Mouse (Mus musculus): ENCODE measurements around the gene Actr6. TPM values are rescaled to one million over a fixed set of nuclear protein-coding genes. Genes with fewer than 3 reads are reported as not detected.
A peak's percentile ranks its signal among the peaks of the same experiment; 100 is the strongest.

Gene Actr6
- total and polyA plus RNA-seq, 3 experiments = 11.7 to 48.4 (median 18.0) TPM

GRCm38 (mm10) chr10:89685391-89686138 lies 46.5 kb downstream of the Actr6 start:
- H3K79me2 ChIP-seq (replicated peaks; ENCODE audit: control insufficient read depth, extremely low read depth, insufficient read depth, poor library complexity, severe bottlenecking) = peaks cover 14% of the 10 kb centered on the region; the same call in 1 of the 2 replicates
- dilution Hi-C loops (cut with MboI; ENCODE audit: extremely low pct_ligation_motif_present, extremely low pct_unique_long_range_greater_than_20kb, low sequenced_read_pairs) (no loop called here), in situ Hi-C loops (cut with MboI; ENCODE audit: low pct_ligation_motif_present, low pct_unique_long_range_greater_than_20kb, low sequenced_read_pairs) (no loop called here)
- H3K4me2 ChIP-seq (ENCODE audit: insufficient read depth, low read depth, poor library complexity, severe bottlenecking) = peak overlapping the region; percentile 74
- H3K27ac ChIP-seq (ENCODE audit: insufficient read depth, low read depth) = no peak overlapping the region
- DNase-seq (ENCODE audit: extremely low read depth) = no peak
- H3K4me3 ChIP-seq (replicated peaks in 1 of 3; ENCODE audit: low read depth in 2 of 3, low read length in 2 of 3, poor library complexity in 1 of 3) = peak overlapping the region; percentile 75 to 92 (median 79)
- H3K9ac ChIP-seq (ENCODE audit: insufficient read depth, low read depth) = peak overlapping the region; percentile 39
- H3K36me3 ChIP-seq (replicated peaks in 1 of 2; ENCODE audit: control insufficient read depth in 1 of 2, insufficient read depth in 1 of 2, low read length in 1 of 2) = peaks cover 0 to 13% of the 10 kb centered on the region in 2 experiments
- H3K9me3 ChIP-seq (replicated peaks; ENCODE audit: low read length) = no peaks in the 10 kb centered on the region
- peaks cover 0 to 24% of the 10 kb centered on the region in 2 experiments; a peak in 2 of 4 replicates for H3K4me1 ChIP-seq (ENCODE audit: control insufficient read depth in 1 of 2, insufficient read depth in 2 of 2)
- no peaks in the 10 kb centered on the region for H3K27me3 ChIP-seq (replicated peaks)
- TF ChIP-seq SIN3A (IDR thresholded peaks at IDR 0.05; ENCODE audit: low read length) (peak; percentile 12; the same call in 1 of the 2 replicates), ZC3H11A (IDR thresholded peaks at IDR 0.05; ENCODE audit: low read depth, low read length) (no peak)

GRCm38 (mm10) chr10:89682961-89683360 lies 49.1 kb downstream of the Actr6 start:
- H3K4me2 ChIP-seq (ENCODE audit: insufficient read depth, low read depth, poor library complexity, severe bottlenecking) = no peak overlapping the region
- no peak overlapping the region for H3K4me3 ChIP-seq (replicated peaks in 1 of 3; ENCODE audit: low read depth in 2 of 3, low read length in 2 of 3, poor library complexity in 1 of 3)
- H3K27me3 ChIP-seq (replicated peaks) = no peaks in the 10 kb centered on the region
- H3K79me2 ChIP-seq (replicated peaks; ENCODE audit: control insufficient read depth, extremely low read depth, insufficient read depth, poor library complexity, severe bottlenecking) = peaks cover 14% of the 10 kb centered on the region; the same call in 1 of the 2 replicates
- H3K27ac ChIP-seq (ENCODE audit: insufficient read depth, low read depth) = no peak overlapping the region
- H3K9me3 ChIP-seq (replicated peaks; ENCODE audit: low read length) = no peaks in the 10 kb centered on the region
- no peak overlapping the region for H3K9ac ChIP-seq (ENCODE audit: insufficient read depth, low read depth)
- peaks cover 0 to 28% of the 10 kb centered on the region in 2 experiments; a peak in 3 of 4 replicates for H3K4me1 ChIP-seq (ENCODE audit: control insufficient read depth in 1 of 2, insufficient read depth in 2 of 2)
- H3K36me3 ChIP-seq (replicated peaks in 1 of 2; ENCODE audit: control insufficient read depth in 1 of 2, insufficient read depth in 1 of 2, low read length in 1 of 2) = peaks cover 0 to 16% of the 10 kb centered on the region in 2 experiments
- TF ChIP-seq ZNF384 (IDR thresholded peaks at IDR 0.05; ENCODE audit: low read depth, low read length) = no peak
- no peak for TF ChIP-seq SIN3A (IDR thresholded peaks at IDR 0.05; ENCODE audit: low read length)
- no peak for TF ChIP-seq USF2 (conservative IDR thresholded peaks at IDR 0.05; ENCODE audit: low read depth, low read length)
- TF ChIP-seq MAX (IDR thresholded peaks at IDR 0.05; ENCODE audit: low read length) = no peak
- no peak for TF ChIP-seq E2F4 (IDR thresholded peaks at IDR 0.05; ENCODE audit: insufficient replicate concordance, low read depth, low read length)
- in situ Hi-C loops (cut with MboI; ENCODE audit: low pct_ligation_motif_present, low pct_unique_long_range_greater_than_20kb, low sequenced_read_pairs) = no loop called here
- no peak for DNase-seq (ENCODE audit: extremely low read depth)
- dilution Hi-C loops (cut with MboI; ENCODE audit: extremely low pct_ligation_motif_present, extremely low pct_unique_long_range_greater_than_20kb, low sequenced_read_pairs) = no loop called here

- no peak for DNase-seq (ENCODE audit: extremely low read depth)
- H3K27ac ChIP-seq (ENCODE audit: insufficient read depth, low read depth) = no peak overlapping the region
- no peak overlapping the region for H3K9ac ChIP-seq (ENCODE audit: insufficient read depth, low read depth)
- in situ Hi-C loops (cut with MboI; ENCODE audit: low pct_ligation_motif_present, low pct_unique_long_range_greater_than_20kb, low sequenced_read_pairs) = no loop called here
- dilution Hi-C loops (cut with MboI; ENCODE audit: extremely low pct_ligation_motif_present, extremely low pct_unique_long_range_greater_than_20kb, low sequenced_read_pairs) = no loop called here
- peaks cover 2 to 30% of the 10 kb centered on the region in 2 experiments; a peak in 3 of 4 replicates for H3K4me1 ChIP-seq (ENCODE audit: control insufficient read depth in 1 of 2, insufficient read depth in 2 of 2)
- H3K79me2 ChIP-seq (replicated peaks; ENCODE audit: control insufficient read depth, extremely low read depth, insufficient read depth, poor library complexity, severe bottlenecking) = peaks cover 14% of the 10 kb centered on the region
- no peak overlapping the region for H3K4me3 ChIP-seq (replicated peaks in 1 of 3; ENCODE audit: low read depth in 2 of 3, low read length in 2 of 3, poor library complexity in 1 of 3)
- H3K27me3 ChIP-seq (replicated peaks) = no peaks in the 10 kb centered on the region
- no peak overlapping the region for H3K4me2 ChIP-seq (ENCODE audit: insufficient read depth, low read depth, poor library complexity, severe bottlenecking)
- H3K36me3 ChIP-seq (replicated peaks in 1 of 2; ENCODE audit: control insufficient read depth in 1 of 2, insufficient read depth in 1 of 2, low read length in 1 of 2) = peaks cover 0 to 22% of the 10 kb centered on the region in 2 experiments
- no peaks in the 10 kb centered on the region for H3K9me3 ChIP-seq (replicated peaks; ENCODE audit: low read length)
- no peak for TF ChIP-seq JUND (conservative IDR thresholded peaks at IDR 0.05; ENCODE audit: low read depth, low read length)
- TF ChIP-seq ZKSCAN1 (IDR thresholded peaks at IDR 0.05; ENCODE audit: borderline replicate concordance, low read depth, low read length) = no peak
- TF ChIP-seq ELF1 (IDR thresholded peaks at IDR 0.05; ENCODE audit: low read depth, low read length) = no peak
- TF ChIP-seq USF2 (conservative IDR thresholded peaks at IDR 0.05; ENCODE audit: low read depth, low read length) = no peak
Measured at GRCm38 (mm10) chr10:89682157-89682556, 49.9 kb downstream of the Actr6 start.
